Mouse (Mus musculus): ENCODE measurements around the gene Nol4l.

Gene Nol4l

GRCm38 (mm10) chr2:153542936-153543668, 13.3 kb upstream of the Nol4l start:
- no peak for DNase-seq (ENCODE audit: low spot score)

- DNase-seq (ENCODE audit: low spot score), result no peak
These were observed 9.1 kb upstream of the Nol4l start for GRCm38 (mm10) chr2:153538898-153539297.

GRCm38 (mm10) chr2:153533981-153534380, 4.2 kb upstream of the Nol4l start:
- no peak for DNase-seq (ENCODE audit: low spot score)

- DNase-seq (ENCODE audit: low spot score), result no peak
These were observed 1.2 kb upstream of the Nol4l start for GRCm38 (mm10) chr2:153530948-153531347.

- DNase-seq (ENCODE audit: low spot score), result no peak
These were observed 398 bp downstream of the Nol4l start for GRCm38 (mm10) chr2:153529365-153529781.

- no peak for DNase-seq (ENCODE audit: low spot score)
These were observed 1.0 kb downstream of the Nol4l start for GRCm38 (mm10) chr2:153528571-153529364.

- no peak for DNase-seq (ENCODE audit: low spot score)
These were observed 1.9 kb downstream of the Nol4l start for GRCm38 (mm10) chr2:153527580-153528531.

GRCm38 (mm10) chr2:153526850-153527530, 2.8 kb downstream of the Nol4l start:
- no peak for DNase-seq (ENCODE audit: low spot score)

GRCm38 (mm10) chr2:153525906-153526311, 3.9 kb downstream of the Nol4l start:
- DNase-seq (ENCODE audit: low spot score), result no peak

GRCm38 (mm10) chr2:153524727-153525126, 5.0 kb downstream of the Nol4l start:
- no peak for DNase-seq (ENCODE audit: low spot score)

GRCm38 (mm10) chr2:153523656-153524055, 6.1 kb downstream of the Nol4l start:
- DNase-seq (ENCODE audit: low spot score), result no peak

GRCm38 (mm10) chr2:153523143-153523542, 6.6 kb downstream of the Nol4l start:
- no peak for DNase-seq (ENCODE audit: low spot score)

GRCm38 (mm10) chr2:153522270-153522669, 7.5 kb downstream of the Nol4l start:
- DNase-seq (ENCODE audit: low spot score), result no peak

GRCm38 (mm10) chr2:153520057-153520456, 9.7 kb downstream of the Nol4l start:
- DNase-seq (ENCODE audit: low spot score), result no peak

- DNase-seq (ENCODE audit: low spot score), result no peak
These were observed 12.8 kb downstream of the Nol4l start for GRCm38 (mm10) chr2:153516961-153517360.

- no peak for DNase-seq (ENCODE audit: low spot score)
These were observed 14.2 kb downstream of the Nol4l start for GRCm38 (mm10) chr2:153515582-153515981.

- no peak for DNase-seq (ENCODE audit: low spot score)
These were observed 15.0 kb downstream of the Nol4l start for GRCm38 (mm10) chr2:153514497-153515380.

- no peak for DNase-seq (ENCODE audit: low spot score)
These were observed 15.8 kb downstream of the Nol4l start for GRCm38 (mm10) chr2:153513983-153514382.

- no peak for DNase-seq (ENCODE audit: low spot score)
These were observed 17.1 kb downstream of the Nol4l start for GRCm38 (mm10) chr2:153512416-153513323.

Measured in urinary bladder, postnatal 10 days (tissue).